Mouse (Mus musculus) forebrain, embryonic 13.5 days (tissue): ENCODE measurements around the gene Dmkn. TPM values are rescaled to one million over a fixed set of nuclear protein-coding genes. Genes with fewer than 3 reads are reported as not detected.
"Not testable (repeated sequence)": the region's sequence is repeated elsewhere in the genome, so short reads cannot be mapped to it uniquely, and the experiment has no call there.

Source experiments
- ATAC-seq: fragments of 200-750 bp; cut with Nextera tagmentation; 2 replicates; pipeline ENCODE4 v1.8.0; 2017
- H3K27ac ChIP-seq: fragments of 300-500 bp; sonication (generic); 2 replicates; pipeline ENCODE4 v1.5.1; 2015; ENCODE audit warnings: inconsistent platforms, mild to moderate bottlenecking, moderate library complexity
- H3K27me3 ChIP-seq: fragments of 300-500 bp; sonication (generic); 2 replicates; pipeline ENCODE4 v1.6.1; 2015; ENCODE audit warnings: mild to moderate bottlenecking, inconsistent platforms
- H3K36me3 ChIP-seq: fragments of 300-500 bp; sonication (generic); 2 replicates; pipeline ENCODE4 v1.6.1; 2015; ENCODE audit warnings: mild to moderate bottlenecking, inconsistent platforms; ENCODE audit not compliant: poor library complexity, severe bottlenecking
- H3K4me1 ChIP-seq: fragments of 300-500 bp; sonication (generic); 2 replicates; pipeline ENCODE4 v1.6.1; 2015; ENCODE audit warnings: inconsistent platforms
- H3K4me2 ChIP-seq: fragments of 300-500 bp; sonication (generic); 2 replicates; pipeline ENCODE4 v1.6.1; 2015; ENCODE audit warnings: inconsistent platforms, mild to moderate bottlenecking, moderate library complexity
- H3K4me3 ChIP-seq: fragments of 300-500 bp; sonication (generic); 2 replicates; pipeline ENCODE4 v1.5.1; 2015; ENCODE audit warnings: mild to moderate bottlenecking, inconsistent platforms
- H3K9ac ChIP-seq: fragments of 300-500 bp; sonication (generic); 2 replicates; pipeline ENCODE4 v1.6.1; 2015; ENCODE audit warnings: mild to moderate bottlenecking, inconsistent platforms
- H3K9me3 ChIP-seq: fragments of 300-500 bp; sonication (generic); replicated peaks from 2 replicates; pipeline ENCODE4 v1.6.1; 2016; ENCODE audit warnings: inconsistent platforms
- WGBS: fragments of 180-500 bp; shearing (Covaris S2); methylation state at CpG from one replicate; pipeline ENCODE4 v1.1.7; 2015; 5-methylcytosine and 5-hydroxymethylcytosine counted together
- polyA plus RNA-seq: library from polyadenylated mRNA; unstranded; fragments of >200 nt; fragmentation: Nextera tagmentation; extraction: Ambion mirVana; gene quantifications from 2 replicates; pipeline ENCODE4 v1.2.1, GENCODE M21; 2015

Dmkn gene
- polyA plus RNA-seq, 1 experiment from 2014 or later = not detected

GRCm38 (mm10) chr7:30824306-30824705, 60.8 kb downstream of the Dmkn start:
- H3K27me3 ChIP-seq = no peaks in the 10 kb centered on the region
- H3K9me3 ChIP-seq = no peaks in the 10 kb centered on the region
- no peak overlapping the region for H3K4me2 ChIP-seq
- no peak overlapping the region for H3K4me3 ChIP-seq
- H3K4me1 ChIP-seq = no peaks in the 10 kb centered on the region
- no peak for ATAC-seq
- H3K9ac ChIP-seq = no peak overlapping the region
- 96% methylated on average over 3 of the region's 3 CpGs for WGBS
- H3K36me3 ChIP-seq = no peaks in the 10 kb centered on the region
- H3K27ac ChIP-seq = no peak overlapping the region

DNA sequence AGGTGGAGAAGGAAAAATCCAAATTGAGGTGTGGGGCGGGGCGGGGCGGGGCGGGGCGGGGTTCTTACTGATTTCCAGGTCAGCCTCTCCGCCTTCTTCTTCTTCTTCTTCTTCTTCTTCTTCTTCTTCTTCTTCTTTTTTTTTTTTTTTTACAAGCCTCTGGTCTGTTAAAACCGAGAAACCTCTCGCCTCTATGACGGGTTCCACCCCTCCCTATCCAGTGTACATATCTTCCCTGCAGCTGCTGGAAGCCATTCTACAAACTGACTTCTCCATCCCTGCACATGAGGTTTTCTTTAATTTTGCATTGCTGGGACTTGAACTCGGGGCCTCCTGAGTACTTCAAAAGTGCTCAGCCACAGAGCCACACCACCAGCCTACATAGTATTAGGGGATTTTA, 63.1 kb downstream of the Dmkn start:
- Histone ChIP-seq H3K4me3 (no peak overlapping the region), H3K27ac (no peak overlapping the region), H3K36me3 (no peaks in the 10 kb centered on the region), H3K27me3 (no peaks in the 10 kb centered on the region), H3K9me3 (no peaks in the 10 kb centered on the region), H3K4me2 (no peak overlapping the region), H3K9ac (no peak overlapping the region), H3K4me1 (no peaks in the 10 kb centered on the region)
- WGBS = 94% methylated on average over 10 of the region's 10 CpGs
- ATAC-seq = no peak

DNA sequence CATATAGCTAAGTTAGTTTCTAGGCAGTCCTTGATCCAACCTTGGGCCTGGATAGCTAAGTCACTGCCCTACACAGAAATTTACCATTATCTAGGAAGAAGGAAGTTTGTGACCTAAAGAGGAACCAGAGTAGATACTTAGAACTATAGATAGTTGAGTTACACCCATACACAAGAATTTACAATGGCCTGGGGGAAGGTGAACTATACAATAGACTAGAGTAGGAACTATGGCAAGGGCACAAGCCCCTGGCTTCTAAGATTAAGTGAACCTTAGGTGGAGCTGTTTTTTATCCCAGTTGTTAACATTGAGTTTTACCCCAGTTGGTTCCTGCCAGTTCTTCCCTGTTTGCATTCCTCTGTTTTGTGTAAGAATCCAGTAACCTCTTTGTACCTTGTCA, 65.3 kb downstream of the Dmkn start:
- H3K9me3 ChIP-seq, H3K9ac ChIP-seq, H3K4me2 ChIP-seq, H3K4me1 ChIP-seq, H3K36me3 ChIP-seq, ATAC-seq, H3K27me3 ChIP-seq, H3K4me3 ChIP-seq, H3K27ac ChIP-seq: not testable (repeated sequence)

- Histone ChIP-seq H3K9ac (no peak overlapping the region), H3K27me3 (no peaks in the 10 kb centered on the region), H3K36me3 (no peaks in the 10 kb centered on the region), H3K4me2 (no peak overlapping the region), H3K27ac (no peak overlapping the region), H3K4me3 (no peak overlapping the region), H3K9me3 (no peaks in the 10 kb centered on the region), H3K4me1 (no peaks in the 10 kb centered on the region)
- ATAC-seq = no peak
- WGBS = 71% methylated on average over 3 of the region's 3 CpGs
Observed at GRCm38 (mm10) chr7:30829428-30829827, 65.9 kb downstream of the Dmkn start.

Other genes starting within 250 kb of the Dmkn start
- 80.6 and 88.7 TPM in 2 replicates for gene Arhgap33, start 228.7 kb upstream of the Dmkn start, polyA plus RNA-seq
- 11.0 and 12.1 TPM in 2 replicates for gene Hspb6, start 211.6 kb upstream of the Dmkn start, polyA plus RNA-seq
- gene Proser3, start 211.5 kb upstream of the Dmkn start, polyA plus RNA-seq = 14.8 and 17.5 TPM in 2 replicates
- 53.0 and 65.1 TPM in 2 replicates for gene Lin37, start 203.9 kb upstream of the Dmkn start, polyA plus RNA-seq
- gene U2af1l4, start 200.5 kb upstream of the Dmkn start, polyA plus RNA-seq = 114 and 122 TPM in 2 replicates
- 20.2 and 22.5 TPM in 2 replicates for gene Gm49396, start 200.4 kb upstream of the Dmkn start, polyA plus RNA-seq
- 128 and 141 TPM in 2 replicates for gene Psenen, start 200.1 kb upstream of the Dmkn start, polyA plus RNA-seq
- gene Igflr1, start 198.3 kb upstream of the Dmkn start, polyA plus RNA-seq = 7.4 and 8.2 TPM in 2 replicates
- 11.6 and 14.1 TPM in 2 replicates for gene Kmt2b, start 175.0 kb upstream of the Dmkn start, polyA plus RNA-seq
- gene Zbtb32, start 164.8 kb upstream of the Dmkn start, polyA plus RNA-seq = 0.34 and 0.43 TPM in 2 replicates
- gene Upk1a, start 150.9 kb upstream of the Dmkn start, polyA plus RNA-seq = 0.19 and 0.37 TPM in 2 replicates
- gene Cox6b1, start 137.6 kb upstream of the Dmkn start, polyA plus RNA-seq = 944 and 1,056 TPM in 2 replicates
- not detected in 2 replicates for gene Etv2, start 127.9 kb upstream of the Dmkn start, polyA plus RNA-seq
- 144 and 146 TPM in 2 replicates for gene Rbm42, start 113.4 kb upstream of the Dmkn start, polyA plus RNA-seq
- gene Haus5, start 98.8 kb upstream of the Dmkn start, polyA plus RNA-seq = 52.7 and 57.2 TPM in 2 replicates
- not detected in 2 replicates for gene Pmis2, start 92.2 kb upstream of the Dmkn start, polyA plus RNA-seq
- gene 2200002J24Rik, start 64.8 kb upstream of the Dmkn start, polyA plus RNA-seq = not detected in 2 replicates
- gene Atp4a, start 51.5 kb upstream of the Dmkn start, polyA plus RNA-seq = 0.79 and 1.4 TPM in 2 replicates
- gene Tmem147, start 34.2 kb upstream of the Dmkn start, polyA plus RNA-seq = 182 and 188 TPM in 2 replicates
- gene Gapdhs, start 20.1 kb upstream of the Dmkn start, polyA plus RNA-seq = 0.93 and 1.0 TPM in 2 replicates
- gene Sbsn, start 12.3 kb upstream of the Dmkn start, polyA plus RNA-seq = 1.5 and 1.9 TPM in 2 replicates
- not detected in 2 replicates for gene Krtdap, start 24.1 kb downstream of the Dmkn start, polyA plus RNA-seq
- gene Ffar2, start 60.0 kb downstream of the Dmkn start, polyA plus RNA-seq = 0.09 TPM in 1 of 2 replicates, not detected in the other
- gene Ffar3, start 92.4 kb downstream of the Dmkn start, polyA plus RNA-seq = not detected in 2 replicates
- not detected in 2 replicates for gene Ffar1, start 97.8 kb downstream of the Dmkn start, polyA plus RNA-seq
- not detected in 2 replicates for gene Cd22, start 116.6 kb downstream of the Dmkn start, polyA plus RNA-seq
- gene Mag, start 151.1 kb downstream of the Dmkn start, polyA plus RNA-seq = 0.58 and 0.64 TPM in 2 replicates
- gene Hamp2, start 160.9 kb downstream of the Dmkn start, polyA plus RNA-seq = not detected in 2 replicates
- gene Hamp, start 180.3 kb downstream of the Dmkn start, polyA plus RNA-seq = not detected in 2 replicates
- gene Usf2, start 193.0 kb downstream of the Dmkn start, polyA plus RNA-seq = 23.9 and 24.4 TPM in 2 replicates
- gene Lsr, start 209.7 kb downstream of the Dmkn start, polyA plus RNA-seq = 17.8 and 22.2 TPM in 2 replicates
- 0.58 and 0.74 TPM in 2 replicates for gene Fam187b, start 210.0 kb downstream of the Dmkn start, polyA plus RNA-seq